Mouse (Mus musculus) 416B (cell line): ENCODE measurements around the gene Tpx2.
A peak's percentile ranks its signal among the peaks of the same experiment; 100 is the strongest.

Experiments used
- DNase-seq: peaks from one replicate; pipeline ENCODE4 v3.0.0; 2011; ENCODE audit warnings: low read depth

Tpx2 gene

DNA sequence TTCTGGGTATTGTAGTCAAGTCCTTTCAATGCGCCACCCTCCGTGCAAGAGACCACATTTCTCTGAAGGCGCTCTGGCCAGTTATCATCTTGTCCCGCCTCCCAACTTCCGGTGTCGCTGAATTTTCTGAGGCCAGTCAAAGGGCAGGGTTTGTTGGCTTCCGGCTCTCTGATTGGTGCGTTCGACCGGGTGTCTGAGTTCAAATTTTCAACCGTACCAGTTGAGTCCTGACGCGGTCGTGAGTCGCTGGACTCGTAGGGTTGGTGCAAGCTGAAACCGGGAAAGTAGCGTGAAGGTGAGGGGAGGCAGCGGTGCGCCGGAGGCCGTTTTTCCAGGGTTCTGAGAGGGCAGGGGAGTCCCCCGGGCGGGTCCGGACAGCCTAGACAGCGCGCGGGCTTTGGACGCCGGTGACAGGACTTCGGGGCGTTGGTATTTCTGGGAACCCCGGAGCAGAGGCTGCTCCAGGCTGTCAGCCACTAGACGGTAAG, at the start of gene Tpx2:
Gene Tpx2, plus strand, starts transcription at position 150 of the 488 bp plus-strand sequence.
- peak; percentile 99 for DNase-seq

DNA sequence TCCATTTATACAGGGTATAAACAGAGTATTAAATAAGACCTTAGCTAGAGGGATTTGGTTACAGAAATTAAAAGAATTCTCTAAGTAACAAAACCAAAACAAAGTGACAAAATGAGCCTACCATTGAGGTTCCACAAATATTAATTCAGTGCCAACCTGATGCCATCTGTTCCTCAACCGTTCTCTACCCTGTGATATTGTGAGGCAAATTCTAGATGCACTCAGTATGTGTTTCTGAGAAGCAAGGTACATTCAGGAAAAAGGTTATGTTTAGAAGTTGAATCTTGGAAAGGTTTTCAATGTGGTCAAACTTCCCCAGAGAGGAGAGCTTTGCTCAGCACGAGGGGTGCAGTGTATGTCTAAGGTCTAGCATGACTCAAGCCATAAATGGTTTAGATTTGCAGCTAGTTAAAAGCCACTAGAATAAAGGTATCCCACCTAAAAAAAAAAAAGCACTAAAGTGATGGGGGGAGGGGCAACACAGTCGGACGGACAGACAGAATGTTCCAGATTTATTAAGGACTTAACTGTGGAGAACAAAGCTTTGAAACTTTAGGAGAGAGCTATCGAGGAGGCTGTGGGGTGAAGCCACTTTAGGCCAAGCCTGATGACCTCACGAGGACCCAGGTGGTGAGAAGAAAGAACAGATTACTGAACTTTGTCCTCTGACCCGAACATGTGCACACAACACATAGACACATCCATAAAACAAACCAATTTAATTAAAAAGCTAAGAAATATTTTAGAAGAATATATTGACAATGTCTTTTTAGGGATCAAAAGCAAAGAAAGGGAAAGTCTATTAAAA, 47.6 kb upstream of the Tpx2 start:
- no peak for DNase-seq

DNA sequence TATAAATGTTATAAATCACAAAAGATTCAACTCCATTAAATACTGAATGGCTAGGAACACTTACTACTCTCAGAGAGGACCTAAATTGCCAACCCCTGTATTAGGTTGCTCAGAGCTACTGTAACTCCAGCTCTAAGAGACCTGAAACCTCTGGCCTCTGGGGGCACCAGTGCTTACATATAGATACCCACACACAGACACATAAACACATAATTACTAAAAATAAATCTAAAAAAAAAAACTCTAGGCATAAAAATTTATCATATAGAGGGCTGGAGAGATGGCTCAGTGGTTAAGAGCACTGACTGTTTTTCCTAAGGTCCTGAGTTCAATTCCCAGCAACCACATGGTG, 47.0 kb upstream of the Tpx2 start:
- DNase-seq: no peak

DNA sequence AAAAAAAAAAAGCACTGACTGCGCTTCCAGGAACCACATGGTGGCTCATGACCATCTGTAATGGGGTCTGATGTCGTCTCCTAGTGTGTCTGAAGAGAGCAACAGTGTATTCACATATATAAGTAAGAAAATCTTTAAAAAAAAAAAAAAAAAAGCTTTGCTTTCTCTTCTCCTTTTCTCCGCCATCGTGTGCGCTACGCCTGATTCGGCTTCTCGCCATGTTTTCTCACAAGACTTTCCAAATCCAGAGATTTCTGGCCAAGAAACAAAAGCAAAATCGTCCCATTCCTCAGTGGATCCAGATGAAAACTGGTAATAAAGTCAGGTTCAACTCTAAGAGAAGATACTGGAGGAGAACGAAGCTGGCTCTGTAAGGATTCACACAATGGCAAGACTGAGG, 45.5 kb upstream of the Tpx2 start:
- no peak for DNase-seq

DNA sequence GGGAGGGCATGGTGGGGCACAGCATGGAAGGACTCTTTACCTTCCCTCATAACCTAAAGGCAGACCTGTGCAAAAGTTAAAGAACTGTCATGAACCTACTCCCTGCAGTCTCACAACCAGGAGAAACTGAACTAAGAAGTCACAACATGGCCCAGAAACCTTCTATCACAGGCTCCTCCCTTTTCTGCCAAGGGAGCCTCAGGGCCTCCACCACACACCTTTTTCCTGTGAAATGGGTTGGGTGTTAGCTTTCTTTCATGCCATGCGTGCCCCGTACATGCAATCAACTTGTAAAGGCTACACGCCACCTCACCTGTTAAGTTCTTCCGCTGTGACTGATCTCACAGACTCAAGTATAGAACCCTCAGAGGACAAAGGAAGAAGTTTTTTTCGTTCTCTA, 44.7 kb upstream of the Tpx2 start:
- DNase-seq: no peak

DNA sequence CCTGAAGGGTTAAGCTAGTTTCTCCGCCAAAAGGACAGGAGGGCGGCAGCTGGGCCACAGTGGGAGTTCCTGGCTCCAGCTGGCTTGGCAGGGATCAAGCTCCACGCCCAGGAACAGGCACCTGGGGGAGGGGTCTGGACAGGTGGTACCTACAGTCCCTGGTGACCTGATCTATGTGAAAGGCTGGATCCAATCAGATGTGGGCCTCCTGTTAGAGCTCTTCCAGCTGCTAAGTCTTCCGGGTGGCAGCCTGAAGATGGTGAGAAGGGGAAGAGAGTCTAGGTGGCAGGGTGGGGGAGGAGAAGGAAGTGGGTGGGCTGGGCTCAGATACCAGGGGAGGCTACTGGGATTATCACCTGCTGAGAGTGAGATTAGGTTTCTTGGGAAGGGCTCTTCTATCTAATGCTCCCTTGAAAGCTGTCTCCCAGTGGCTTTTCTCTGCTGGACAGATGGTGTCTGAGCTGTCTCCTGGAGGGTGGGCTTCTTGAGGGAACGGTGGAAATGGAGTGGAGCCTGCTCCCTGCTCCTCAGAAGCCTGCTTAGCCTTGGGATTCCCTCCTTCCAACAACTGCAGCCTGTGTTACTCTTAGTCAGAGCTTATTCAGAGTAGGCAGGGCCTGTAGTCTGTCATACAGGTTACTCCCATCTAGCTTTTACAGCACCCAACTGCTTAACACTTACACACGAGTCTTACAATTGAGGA, 43.2 kb upstream of the Tpx2 start:
- DNase-seq: no peak

DNA sequence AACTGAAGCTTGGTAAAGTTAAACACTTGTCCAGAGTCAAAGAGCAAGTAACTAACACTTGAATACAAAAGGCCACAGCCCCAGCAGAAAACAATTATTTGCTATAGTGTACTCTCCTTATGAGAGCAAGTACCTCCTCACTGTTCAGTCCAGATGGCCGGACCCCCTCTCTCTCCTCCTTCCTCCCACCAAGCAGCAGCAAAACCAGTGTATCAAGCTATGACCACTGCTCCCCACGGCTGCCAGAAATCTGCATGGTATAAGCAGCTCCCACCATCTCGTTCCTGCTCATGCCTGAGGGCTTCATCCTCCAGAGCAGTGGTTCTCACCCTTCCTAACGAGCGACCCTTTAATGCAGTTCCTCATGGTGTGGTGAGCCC, 42.7 kb upstream of the Tpx2 start:
- no peak for DNase-seq

DNA sequence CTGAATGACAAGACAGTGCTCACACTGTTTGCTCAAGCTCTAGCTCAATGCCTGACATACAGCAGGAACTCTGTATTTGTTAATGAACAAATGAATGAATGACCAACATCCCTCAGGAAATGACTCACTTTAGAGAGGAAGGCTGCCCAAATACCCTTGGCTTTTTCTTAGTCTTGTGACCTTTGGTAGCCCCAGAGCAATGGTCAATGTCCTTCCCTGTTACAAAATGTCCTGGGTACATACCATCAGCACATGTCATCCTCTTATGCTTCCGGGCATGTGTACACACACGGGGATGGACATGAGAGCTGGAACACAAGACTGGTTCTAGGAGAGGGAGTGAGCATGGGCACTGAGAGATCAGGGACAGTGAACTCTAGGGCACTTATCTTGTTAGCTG, 41.7 kb upstream of the Tpx2 start:
- DNase-seq: peak; percentile 91

DNA sequence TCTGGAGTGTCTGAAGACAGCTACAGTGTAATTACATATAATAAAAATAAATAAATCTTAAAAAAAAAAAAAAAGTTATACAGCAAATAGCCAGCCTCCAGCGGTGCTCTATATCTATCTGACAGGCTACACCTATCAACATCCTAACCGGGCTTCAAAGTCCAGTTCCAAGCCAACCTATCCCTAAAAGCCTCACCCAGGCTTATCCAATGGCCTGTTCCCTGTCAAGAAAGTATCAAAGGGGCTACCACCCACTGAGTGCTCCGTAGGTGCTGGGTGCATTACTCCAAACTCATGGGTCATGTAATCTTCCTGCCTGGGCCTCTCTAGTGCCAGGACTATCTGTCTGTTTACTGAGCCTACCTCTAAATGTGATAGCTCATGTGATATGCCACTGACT, 39.6 kb upstream of the Tpx2 start:
- DNase-seq: no peak

DNA sequence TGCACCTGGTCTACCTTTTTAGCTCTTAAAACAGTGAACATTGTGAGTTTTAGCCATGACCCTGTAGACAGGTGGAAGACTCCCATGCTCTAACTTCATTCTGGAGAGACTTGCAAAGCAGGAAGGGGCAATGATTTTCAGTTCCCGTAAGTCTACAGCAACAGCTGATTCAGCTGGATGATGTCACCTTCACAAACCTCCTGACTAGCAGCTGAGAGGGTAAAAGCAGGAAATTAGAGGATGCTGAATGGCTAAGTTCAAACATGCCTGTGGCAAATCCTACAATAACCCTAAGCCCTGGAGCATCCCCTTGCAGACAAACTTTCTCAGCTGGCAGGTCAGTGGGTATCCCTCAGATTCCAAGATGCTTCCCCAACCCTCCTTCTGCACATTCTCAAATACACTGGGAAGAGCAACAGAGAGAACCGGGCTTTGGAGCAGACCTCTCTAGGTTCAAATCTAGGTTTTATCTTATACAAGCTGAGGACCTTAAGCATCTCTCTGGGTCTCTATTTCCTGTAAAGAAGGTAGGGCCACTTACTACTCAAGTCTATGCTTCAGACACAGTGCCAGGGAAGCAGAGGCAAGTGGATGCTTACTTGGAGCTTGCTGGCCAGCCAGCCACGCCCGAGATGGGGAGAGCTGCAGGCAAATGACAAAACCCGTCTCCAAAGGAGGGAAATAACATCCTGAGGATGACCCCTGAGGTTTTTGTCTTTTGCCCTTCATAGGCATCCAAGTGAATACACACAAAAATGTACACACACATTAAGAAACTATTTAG, 37.4 kb upstream of the Tpx2 start:
- DNase-seq: no peak

DNA sequence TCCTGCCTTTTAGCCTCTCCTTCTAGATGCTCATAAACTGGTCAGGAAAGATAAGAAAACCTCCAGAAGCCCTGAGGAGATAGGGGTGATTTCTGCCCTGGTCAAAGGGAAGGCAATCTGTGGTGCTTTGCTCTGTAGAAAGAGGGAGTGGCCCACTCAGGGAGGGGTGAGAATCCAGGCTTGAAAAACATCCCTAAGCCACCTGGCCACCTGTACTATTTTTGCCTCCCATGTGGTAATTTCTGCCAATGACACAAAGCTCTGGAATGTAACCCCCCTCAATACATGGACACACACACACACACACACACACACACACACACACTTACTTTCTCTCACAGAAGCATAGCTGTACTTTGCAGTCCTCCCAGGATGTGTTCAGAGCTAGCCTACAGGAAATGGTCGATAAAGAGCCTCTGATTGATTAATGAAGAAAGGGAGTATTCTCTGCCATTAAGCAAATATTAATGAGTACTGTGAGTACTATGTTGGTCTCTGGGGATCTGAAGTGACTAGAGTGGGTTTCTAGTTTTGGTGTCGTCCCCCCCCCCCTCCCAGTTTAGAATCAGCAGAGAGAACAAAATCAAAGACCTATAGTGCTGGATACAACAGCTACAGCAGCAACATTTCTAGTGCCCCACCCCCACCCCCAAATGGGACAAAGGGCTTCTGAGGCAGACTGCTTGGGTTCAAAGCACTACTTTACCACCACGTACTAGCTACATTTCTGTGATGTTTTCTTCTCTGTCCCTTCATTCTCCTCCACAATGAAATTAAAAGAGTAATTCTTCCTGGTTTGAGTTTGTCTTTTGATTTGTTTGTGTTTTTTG, 36.2 kb upstream of the Tpx2 start:
- DNase-seq: no peak

DNA sequence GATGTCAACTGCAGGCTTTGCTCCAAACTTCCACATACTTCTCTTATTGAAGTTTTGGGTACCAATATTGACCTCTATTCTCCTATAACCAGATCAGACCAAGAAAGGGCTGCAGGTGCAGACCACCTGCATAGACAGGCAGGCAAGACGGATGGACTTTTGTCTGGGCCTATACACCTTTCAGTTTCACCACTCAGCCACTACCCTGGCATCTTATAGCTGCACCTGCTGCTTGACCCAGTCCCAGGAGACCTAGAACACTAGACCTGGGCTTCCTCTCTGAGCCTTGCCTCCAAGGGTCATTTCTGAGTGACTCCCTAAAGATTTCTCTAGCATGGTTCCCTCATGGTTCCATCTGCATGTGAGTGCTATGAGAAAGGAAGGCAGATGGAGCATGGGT, 34.5 kb upstream of the Tpx2 start:
- DNase-seq: no peak

DNA sequence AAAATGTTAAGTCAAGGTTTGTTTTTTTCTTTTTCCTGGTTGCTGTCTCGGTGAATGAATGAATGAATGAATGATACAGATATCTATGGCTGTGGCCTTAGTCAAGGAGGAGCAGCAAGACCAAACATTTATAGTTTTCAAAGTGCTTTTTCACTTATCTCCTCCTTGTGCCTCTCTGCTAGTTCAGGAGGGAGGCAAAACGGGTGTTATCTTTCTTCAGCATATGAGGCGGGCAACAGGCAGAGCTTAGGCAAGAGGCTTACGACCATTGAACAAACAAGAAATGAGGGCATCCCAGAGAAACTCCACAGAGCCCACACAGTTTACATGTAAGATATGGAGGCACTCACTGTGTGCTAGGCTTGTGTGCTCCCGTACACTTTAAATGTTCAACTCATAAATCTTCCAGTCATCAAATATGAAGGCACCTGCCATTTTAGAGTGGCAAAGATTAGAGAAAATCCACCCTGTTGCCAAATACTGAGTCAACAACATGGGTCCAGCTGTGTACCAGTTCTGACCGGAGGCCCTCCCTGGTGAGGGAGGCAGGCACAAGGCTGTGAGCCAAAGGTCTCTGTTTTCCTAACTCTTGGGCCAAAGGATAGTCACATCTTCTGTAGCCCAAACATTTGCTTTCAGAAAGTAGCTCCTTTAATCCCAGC, 33.4 kb upstream of the Tpx2 start:
- no peak for DNase-seq

DNA sequence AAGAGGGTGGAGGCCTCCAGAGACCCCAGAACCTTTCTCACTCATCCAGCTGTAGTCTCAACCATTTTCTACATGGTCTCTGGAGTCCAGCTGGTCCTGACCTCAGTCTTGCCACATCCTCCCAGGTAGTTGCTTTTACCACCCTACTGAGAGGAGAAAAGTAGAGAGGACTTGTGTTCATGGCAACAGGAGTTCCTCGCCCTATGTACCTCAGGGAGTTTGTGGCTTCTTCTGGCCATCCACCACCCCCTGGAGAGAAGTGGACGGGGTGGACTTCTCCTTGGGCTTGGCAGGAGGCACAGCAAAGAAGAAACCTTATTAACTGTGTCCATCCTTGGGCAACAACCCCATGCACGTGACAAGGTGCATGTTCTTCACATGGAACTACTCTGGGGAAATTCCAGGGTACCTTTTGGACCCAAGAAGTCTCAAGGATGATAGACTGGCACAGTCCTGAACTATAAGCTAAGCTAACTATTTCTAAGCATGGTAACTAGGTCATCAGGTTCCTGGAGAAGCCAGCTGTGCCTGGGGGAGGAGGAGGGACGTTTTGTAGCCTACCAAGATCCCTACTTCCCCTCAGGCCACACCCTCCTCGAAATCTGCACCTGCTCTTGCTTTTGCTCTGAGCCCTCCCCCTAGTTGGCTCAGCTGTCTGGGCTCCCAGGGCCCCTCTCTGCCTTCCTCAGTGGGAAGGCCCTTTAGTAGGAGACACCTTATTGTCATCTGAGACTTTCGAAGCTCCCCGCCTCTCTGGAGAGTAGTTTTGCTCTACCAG, 31.7 kb upstream of the Tpx2 start:
- peak; percentile 42 for DNase-seq

DNA sequence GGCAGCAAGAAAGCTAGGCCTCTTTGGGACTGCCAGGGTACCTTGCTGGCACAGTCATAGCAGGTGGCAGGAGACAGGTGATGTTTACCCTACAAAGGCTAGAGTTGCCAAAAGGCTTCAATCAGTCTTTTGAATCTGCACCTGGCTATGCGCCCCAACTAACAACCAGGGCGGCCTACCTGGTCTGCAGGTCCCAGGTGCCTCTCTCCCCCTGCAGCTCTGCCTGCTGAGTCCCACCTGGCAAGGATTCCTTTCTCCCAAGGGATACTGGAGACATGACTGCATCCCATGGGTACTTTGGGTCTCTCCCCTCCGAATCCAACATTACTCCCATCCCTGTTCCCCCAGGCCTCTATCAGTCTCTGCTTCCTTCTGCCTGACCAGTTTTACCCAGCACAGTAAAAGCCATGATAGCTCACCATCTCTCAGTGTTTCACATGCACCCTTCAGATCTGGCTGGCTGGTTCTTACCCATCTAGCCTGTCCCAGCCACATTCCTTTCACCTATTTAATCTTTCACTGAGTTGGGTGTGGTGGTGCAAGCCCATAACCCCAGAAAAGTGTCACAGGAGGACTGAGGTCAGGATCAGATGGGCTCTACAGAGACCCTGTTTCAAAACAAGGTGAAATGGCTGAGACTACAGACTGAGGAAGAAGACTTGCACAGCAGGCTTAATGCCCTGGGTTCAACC, 31.0 kb upstream of the Tpx2 start:
- DNase-seq: peak; percentile 18

DNA sequence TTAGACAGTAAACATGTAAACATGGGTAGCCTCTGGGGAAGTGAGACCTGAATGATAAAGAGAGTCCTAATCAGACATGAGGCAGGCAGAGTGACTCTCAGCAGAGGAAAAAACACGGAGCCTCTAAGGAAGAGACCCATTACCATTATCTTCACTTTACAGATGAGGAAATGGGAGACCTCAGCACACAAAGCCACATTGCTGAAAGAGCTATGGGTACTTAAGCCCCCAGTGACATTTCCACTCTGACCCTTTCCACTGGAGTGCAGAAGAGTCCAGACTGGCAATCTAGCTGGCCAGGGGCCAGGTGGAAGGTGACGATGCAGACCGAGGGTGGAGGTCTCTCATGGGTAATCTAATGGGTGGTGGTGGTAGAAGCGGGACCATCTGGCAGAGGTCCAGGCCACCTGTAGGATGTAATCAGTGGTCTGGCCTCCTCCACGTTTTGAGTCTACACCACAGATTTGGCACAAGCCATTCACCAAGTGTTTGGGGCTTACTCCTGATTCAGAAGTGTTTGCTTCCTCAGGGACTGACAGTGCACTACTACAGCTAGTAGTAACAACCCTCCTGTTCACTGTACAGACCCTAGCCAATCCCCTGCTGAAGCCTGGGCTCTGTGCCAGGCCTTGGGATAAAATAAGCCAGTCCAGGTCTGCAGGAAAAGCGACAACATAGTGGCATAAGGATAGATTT, 30.0 kb upstream of the Tpx2 start:
- peak; percentile 78 for DNase-seq

DNA sequence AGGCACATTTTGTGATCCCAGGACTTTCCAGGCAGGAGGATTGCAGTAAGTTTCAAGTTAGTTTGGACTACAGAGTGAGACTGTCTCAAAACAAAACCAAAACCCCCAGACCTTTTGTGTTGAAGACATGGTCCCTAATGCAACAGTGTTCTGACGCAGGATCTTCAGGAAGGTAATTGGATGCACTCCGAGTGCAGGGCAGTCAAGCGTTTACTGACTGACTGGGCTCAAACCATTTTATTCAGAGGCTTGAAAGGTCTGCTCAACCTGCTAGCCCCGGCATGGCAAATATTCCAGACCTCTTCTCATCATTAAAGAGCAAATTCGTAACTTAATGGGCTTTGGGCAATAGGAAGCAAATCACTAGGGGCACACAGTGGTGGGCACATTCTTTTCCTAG, 29.1 kb upstream of the Tpx2 start:
- DNase-seq: no peak

DNA sequence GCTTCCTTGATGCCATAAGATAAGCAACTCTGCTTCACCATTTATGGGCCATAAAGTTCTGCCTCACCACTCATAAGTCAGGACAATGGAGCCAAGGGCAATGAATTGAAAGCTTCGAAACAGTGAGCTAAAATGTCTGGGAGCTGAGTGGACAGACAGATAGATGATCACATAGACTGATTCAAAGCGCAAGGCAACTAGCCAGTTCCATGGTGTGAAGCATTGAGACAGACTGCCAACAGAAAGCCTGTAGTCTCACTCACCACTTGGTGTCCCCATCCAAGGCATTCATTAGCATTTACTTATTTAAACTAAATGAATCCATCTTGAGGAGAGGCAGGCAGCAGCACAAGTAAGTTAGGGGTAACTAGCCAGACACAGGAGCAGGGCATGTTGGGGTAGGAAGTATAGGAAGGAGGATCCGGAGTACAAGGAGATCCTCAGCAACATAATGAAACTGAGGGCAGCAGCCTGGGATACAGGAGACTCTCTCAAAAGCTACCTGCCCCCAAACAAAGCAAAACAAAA, 28.6 kb upstream of the Tpx2 start:
- peak; percentile 41 for DNase-seq

DNA sequence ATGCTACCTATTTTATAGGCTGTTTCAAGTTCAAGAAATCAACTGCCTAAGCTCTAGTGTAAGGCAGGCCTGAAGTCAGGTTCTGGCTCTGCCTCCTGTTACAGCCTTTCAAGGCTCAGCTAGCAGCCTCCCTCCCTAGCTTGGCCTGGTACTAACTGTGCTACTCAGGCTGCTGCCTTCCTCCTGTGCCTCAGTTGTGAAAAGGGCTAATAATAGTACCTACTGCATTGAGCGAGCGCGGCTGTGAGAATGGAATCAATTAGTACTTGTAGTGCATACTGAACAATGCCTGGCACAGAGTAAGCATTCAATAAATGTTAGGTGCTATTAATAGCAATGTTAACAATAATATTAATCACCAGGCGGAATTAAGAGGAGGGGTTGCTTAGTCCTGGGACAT, 27.8 kb upstream of the Tpx2 start:
- peak; percentile 31 for DNase-seq
